11 mouse cellular contexts compared by ENCODE assay signal in genomic region chr8:113838211-113838610, GRCm38 (mm10). TPM values are rescaled to one million over a fixed set of nuclear protein-coding genes. Genes with fewer than 3 reads are reported as not detected.
DNase-seq lines count a peak whose midpoint lies in the region.
"Had no signal": no experiment of that assay in that cellular context is flagged by ENCODE, and none has a peak within 500 bp of the region (broad histone marks: within the 10 kb centered on the region; RNA-seq: fewer than 3 reads in every experiment).

No protein-coding gene starts in this region.

- intact Hi-C loops in left cerebral cortex, postnatal 4 days (cut with DNase I): no loop called here
- intact Hi-C loops in left cerebral cortex, postnatal 14 days (cut with DNase I): no loop called here
- intact Hi-C loops in heart, postnatal 14 days (cut with DNase I): no loop called here

- DNase-seq in gastrocnemius, postnatal 10 days: peak; percentile 8
- no peak for DNase-seq in gastrocnemius, postnatal 25 days
- peak; percentile 53 for DNase-seq in left cerebral cortex, postnatal 4 days
- DNase-seq in left cerebral cortex, postnatal 14 days (ENCODE audit: low spot score in 2 of 2): no peak
- DNase-seq in cerebellum, adult 9-11 months: peak; percentile 42
- peak; percentile 40 to 47 for DNase-seq in heart, postnatal 14 days
- no peak for DNase-seq in layer of hippocampus, adult 9-11 months
- DNase-seq: kidney, adult 2 months; spleen, adult 18-20 months had no signal

RNA-seq across cellular contexts. Expression of gene Adamts18, which starts 10.3 kb away (rescaled TPM):
- total RNA-seq in gastrocnemius, postnatal 10 days (2021): under 1 TPM; 0.47 to 0.97 TPM
- under 1 TPM; 0.28 to 0.32 TPM for total RNA-seq in gastrocnemius, postnatal 25 days (2021)
- total RNA-seq in left cerebral cortex, postnatal 4 days (2021): 10 to 100 TPM; 11.8 to 12.8 TPM
- 1 to 10 TPM; 3.7 to 5.0 TPM for total RNA-seq in left cerebral cortex, postnatal 14 days (2021)
- total RNA-seq in heart, postnatal 14 days (2021): under 1 TPM in 1 of 2 experiments, not detected in 1; 0.05 TPM
- total RNA-seq: CH12.LX; gastrocnemius, adult 18-20 months had no signal

Comparison
In these comparisons a context has a peak if more than half of its experiments do, and no peak if none do; other contexts are left out.
1. DNase-seq: peak in gastrocnemius, postnatal 10 days (single experiment), left cerebral cortex, postnatal 4 days (single experiment), cerebellum, adult 9-11 months (single experiment) and heart, postnatal 14 days (2 of 2); none in gastrocnemius, postnatal 25 days (single experiment), left cerebral cortex, postnatal 14 days (0 of 2) and layer of hippocampus, adult 9-11 months (single experiment).